Mouse (Mus musculus): ENCODE results near the gene Gjb4. TPM values are rescaled to one million over a fixed set of nuclear protein-coding genes. Genes with fewer than 3 reads are reported as not detected.
A peak's percentile ranks its signal among the peaks of the same experiment; 100 is the strongest.

Gene Gjb4
- polyA plus RNA-seq, 1 experiment, result 3.0 TPM

DNA sequence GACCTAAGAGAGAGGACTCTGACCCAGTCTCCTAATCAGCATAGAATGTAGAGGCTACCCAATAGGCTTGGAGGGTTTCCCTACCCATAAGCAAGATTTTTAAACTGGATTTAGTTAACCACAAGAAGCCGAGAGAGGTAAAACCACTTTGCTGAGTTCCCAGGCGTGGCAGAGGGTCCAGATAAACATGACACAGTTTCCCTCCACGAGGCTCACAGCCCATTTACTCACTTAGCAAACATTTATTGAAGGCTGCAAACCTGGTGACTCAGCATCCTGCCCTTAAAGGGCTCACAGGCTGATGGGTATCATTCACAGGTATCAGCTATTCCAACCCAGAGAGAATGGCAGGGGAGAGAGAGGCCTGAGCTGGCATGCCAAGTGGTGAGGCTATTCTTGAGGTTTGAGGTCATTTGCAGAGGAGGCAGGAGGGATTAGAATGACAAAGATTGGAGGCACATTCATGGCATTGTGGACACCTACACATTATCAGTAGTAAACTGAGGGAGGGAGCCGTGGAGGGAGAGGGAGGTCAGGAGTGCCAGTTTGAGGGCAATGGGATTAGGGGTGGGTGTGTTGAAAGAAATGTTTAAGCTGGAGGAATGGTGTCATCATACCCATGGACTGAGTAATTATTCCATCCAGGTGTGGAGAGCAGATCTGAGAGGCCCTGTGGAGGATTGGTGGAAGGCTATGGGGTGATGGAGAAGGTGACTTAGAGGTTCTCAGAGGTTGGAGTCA is 4.2 kb downstream of the Gjb4 start:
- TF ChIP-seq MAX (IDR thresholded peaks at IDR 0.05; ENCODE audit: low read depth), result no peak
- TF ChIP-seq SRF (IDR thresholded peaks at IDR 0.05; ENCODE audit: control insufficient read depth, insufficient read length, low read depth), result no peak
- no peak for TF ChIP-seq E2F4 (IDR thresholded peaks at IDR 0.05; ENCODE audit: insufficient read depth)
- no peak for TF ChIP-seq TCF12 (IDR thresholded peaks at IDR 0.05; ENCODE audit: insufficient read depth, poor library complexity, severe bottlenecking)
- TF ChIP-seq MYOD1 (IDR thresholded peaks at IDR 0.05; ENCODE audit: control insufficient read depth in 1 of 3, insufficient read length in 2 of 3, low read depth in 2 of 3), result no peak
- TF ChIP-seq TCF3 (IDR thresholded peaks at IDR 0.05; ENCODE audit: insufficient read length, low read depth), result no peak
- TF ChIP-seq REST (IDR thresholded peaks at IDR 0.05; ENCODE audit: insufficient read depth, insufficient read length), result no peak
- no peak for TF ChIP-seq POLR2A (IDR thresholded peaks at IDR 0.05; ENCODE audit: insufficient read length, low read depth)
- no peaks in the 10 kb centered on the region for H3K79me2 ChIP-seq (ENCODE audit: control insufficient read depth, insufficient read depth)
- no peak overlapping the region for H3K4me3 ChIP-seq
- no peaks in the 10 kb centered on the region for H3K27me3 ChIP-seq (ENCODE audit: control insufficient read depth, insufficient read depth, insufficient read length)
- peak overlapping the region; percentile 6 for H3K4me2 ChIP-seq (ENCODE audit: low read depth)
- no peak overlapping the region for H3ac ChIP-seq (ENCODE audit: control insufficient read depth, insufficient read length)
- no peaks in the 10 kb centered on the region for H3K36me3 ChIP-seq (ENCODE audit: control insufficient read depth, insufficient read depth)

DNA sequence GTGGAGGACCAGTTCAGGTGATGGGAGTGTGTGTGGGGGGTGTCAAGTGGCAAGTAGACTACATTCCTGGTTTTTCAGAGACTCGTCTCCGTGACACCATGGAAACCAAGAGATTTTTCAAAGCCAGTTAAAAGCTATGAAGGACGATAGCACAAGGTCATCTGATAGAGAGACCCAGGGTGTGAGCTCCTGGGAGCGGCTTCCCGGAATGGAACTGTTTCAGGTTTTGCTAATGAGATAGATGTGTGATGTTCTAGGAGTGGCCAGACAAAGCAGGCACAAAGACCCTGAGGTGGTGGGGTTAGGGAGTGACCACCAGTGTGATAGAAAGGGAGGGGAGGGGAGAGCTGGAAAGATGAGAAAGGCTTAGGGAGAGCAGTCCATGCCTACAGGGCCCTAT is 8.9 kb downstream of the Gjb4 start:
- H3K4me3 ChIP-seq, result no peak overlapping the region
- no peaks in the 10 kb centered on the region for H3K36me3 ChIP-seq (ENCODE audit: control insufficient read depth, insufficient read depth)
- H3ac ChIP-seq (ENCODE audit: control insufficient read depth, insufficient read length), result no peak overlapping the region
- no peak overlapping the region for H3K4me2 ChIP-seq (ENCODE audit: low read depth)
- H3K27me3 ChIP-seq (ENCODE audit: control insufficient read depth, insufficient read depth, insufficient read length), result no peaks in the 10 kb centered on the region
- H3K79me2 ChIP-seq (ENCODE audit: control insufficient read depth, insufficient read depth), result no peaks in the 10 kb centered on the region
- no peak for TF ChIP-seq POLR2AphosphoS2 (IDR thresholded peaks at IDR 0.05; ENCODE audit: insufficient read length, low read depth)
- TF ChIP-seq CEBPB (IDR thresholded peaks at IDR 0.05; ENCODE audit: insufficient read depth, poor library complexity, severe bottlenecking), result no peak
- TF ChIP-seq MYOG (IDR thresholded peaks at IDR 0.05; ENCODE audit: control insufficient read depth in 1 of 3, insufficient read depth in 1 of 3, insufficient read length in 2 of 3, low read depth in 2 of 3), result no peak
- TF ChIP-seq SRF (IDR thresholded peaks at IDR 0.05; ENCODE audit: control insufficient read depth, insufficient read length, low read depth), result no peak
- TF ChIP-seq MAX (IDR thresholded peaks at IDR 0.05; ENCODE audit: low read depth), result no peak
- no peak for TF ChIP-seq USF1 (IDR thresholded peaks at IDR 0.05; ENCODE audit: low read depth)
- no peak for TF ChIP-seq MYOD1 (IDR thresholded peaks at IDR 0.05; ENCODE audit: control insufficient read depth in 1 of 3, insufficient read length in 2 of 3, low read depth in 2 of 3)
- no peak for TF ChIP-seq TCF3 (IDR thresholded peaks at IDR 0.05; ENCODE audit: insufficient read length, low read depth)
- no peak for TF ChIP-seq TCF12 (IDR thresholded peaks at IDR 0.05; ENCODE audit: insufficient read depth, poor library complexity, severe bottlenecking)
- no peak for TF ChIP-seq REST (IDR thresholded peaks at IDR 0.05; ENCODE audit: insufficient read depth, insufficient read length)

- no peaks in the 10 kb centered on the region for H3K27me3 ChIP-seq (ENCODE audit: control insufficient read depth, insufficient read depth, insufficient read length)
- no peak overlapping the region for H3K4me2 ChIP-seq (ENCODE audit: low read depth)
- no peak overlapping the region for H3ac ChIP-seq (ENCODE audit: control insufficient read depth, insufficient read length)
- TF ChIP-seq CEBPB (IDR thresholded peaks at IDR 0.05; ENCODE audit: insufficient read depth, poor library complexity, severe bottlenecking) (no peak), POLR2AphosphoS2 (IDR thresholded peaks at IDR 0.05; ENCODE audit: insufficient read length, low read depth) (no peak), E2F4 (IDR thresholded peaks at IDR 0.05; ENCODE audit: insufficient read depth) (no peak), MAX (IDR thresholded peaks at IDR 0.05; ENCODE audit: low read depth) (no peak), TCF3 (IDR thresholded peaks at IDR 0.05; ENCODE audit: insufficient read length, low read depth) (no peak), TCF12 (IDR thresholded peaks at IDR 0.05; ENCODE audit: insufficient read depth, poor library complexity, severe bottlenecking) (no peak)
- H3K36me3 ChIP-seq (ENCODE audit: control insufficient read depth, insufficient read depth), result no peaks in the 10 kb centered on the region
- no peaks in the 10 kb centered on the region for H3K79me2 ChIP-seq (ENCODE audit: control insufficient read depth, insufficient read depth)
- no peak overlapping the region for H3K4me3 ChIP-seq
Measured at GRCm38 (mm10) chr4:127341372-127341771, 12.5 kb downstream of the Gjb4 start.

GRCm38 (mm10) chr4:127337668-127338067 is 16.2 kb downstream of the Gjb4 start:
- Histone ChIP-seq H3K4me3 (no peak overlapping the region), H3K36me3 (ENCODE audit: control insufficient read depth, insufficient read depth) (no peaks in the 10 kb centered on the region), H3K27me3 (ENCODE audit: control insufficient read depth, insufficient read depth, insufficient read length) (no peaks in the 10 kb centered on the region), H3K79me2 (ENCODE audit: control insufficient read depth, insufficient read depth) (no peaks in the 10 kb centered on the region), H3K4me2 (ENCODE audit: low read depth) (no peak overlapping the region), H3ac (ENCODE audit: control insufficient read depth, insufficient read length) (no peak overlapping the region)
- TF ChIP-seq MYOD1 (IDR thresholded peaks at IDR 0.05; ENCODE audit: control insufficient read depth in 1 of 3, insufficient read length in 2 of 3, low read depth in 2 of 3) (no peak), MYOG (IDR thresholded peaks at IDR 0.05; ENCODE audit: control insufficient read depth in 1 of 3, insufficient read depth in 1 of 3, insufficient read length in 2 of 3, low read depth in 2 of 3) (no peak), TCF12 (IDR thresholded peaks at IDR 0.05; ENCODE audit: insufficient read depth, poor library complexity, severe bottlenecking) (no peak), E2F4 (IDR thresholded peaks at IDR 0.05; ENCODE audit: insufficient read depth) (no peak), SRF (IDR thresholded peaks at IDR 0.05; ENCODE audit: control insufficient read depth, insufficient read length, low read depth) (no peak), REST (IDR thresholded peaks at IDR 0.05; ENCODE audit: insufficient read depth, insufficient read length) (no peak), USF1 (IDR thresholded peaks at IDR 0.05; ENCODE audit: low read depth) (no peak), TCF3 (IDR thresholded peaks at IDR 0.05; ENCODE audit: insufficient read length, low read depth) (no peak)

- H3K4me3 ChIP-seq, result no peak overlapping the region
- no peaks in the 10 kb centered on the region for H3K36me3 ChIP-seq (ENCODE audit: control insufficient read depth, insufficient read depth)
- H3ac ChIP-seq (ENCODE audit: control insufficient read depth, insufficient read length), result no peak overlapping the region
- TF ChIP-seq E2F4 (IDR thresholded peaks at IDR 0.05; ENCODE audit: insufficient read depth), result no peak
- no peak for TF ChIP-seq TCF3 (IDR thresholded peaks at IDR 0.05; ENCODE audit: insufficient read length, low read depth)
- TF ChIP-seq USF1 (IDR thresholded peaks at IDR 0.05; ENCODE audit: low read depth), result no peak
- no peak for TF ChIP-seq SRF (IDR thresholded peaks at IDR 0.05; ENCODE audit: control insufficient read depth, insufficient read length, low read depth)
- no peak for TF ChIP-seq CEBPB (IDR thresholded peaks at IDR 0.05; ENCODE audit: insufficient read depth, poor library complexity, severe bottlenecking)
- no peak for TF ChIP-seq MAX (IDR thresholded peaks at IDR 0.05; ENCODE audit: low read depth)
- TF ChIP-seq MYOG (IDR thresholded peaks at IDR 0.05; ENCODE audit: control insufficient read depth in 1 of 3, insufficient read depth in 1 of 3, insufficient read length in 2 of 3, low read depth in 2 of 3), result no peak
- no peak for TF ChIP-seq POLR2AphosphoS2 (IDR thresholded peaks at IDR 0.05; ENCODE audit: insufficient read length, low read depth)
- no peak for TF ChIP-seq POLR2A (IDR thresholded peaks at IDR 0.05; ENCODE audit: insufficient read length, low read depth)
- no peak for TF ChIP-seq MYOD1 (IDR thresholded peaks at IDR 0.05; ENCODE audit: control insufficient read depth in 1 of 3, insufficient read length in 2 of 3, low read depth in 2 of 3)
- no peak for TF ChIP-seq TCF12 (IDR thresholded peaks at IDR 0.05; ENCODE audit: insufficient read depth, poor library complexity, severe bottlenecking)
- no peak for TF ChIP-seq REST (IDR thresholded peaks at IDR 0.05; ENCODE audit: insufficient read depth, insufficient read length)
- H3K79me2 ChIP-seq (ENCODE audit: control insufficient read depth, insufficient read depth), result no peaks in the 10 kb centered on the region
- no peak overlapping the region for H3K4me2 ChIP-seq (ENCODE audit: low read depth)
- H3K27me3 ChIP-seq (ENCODE audit: control insufficient read depth, insufficient read depth, insufficient read length), result no peaks in the 10 kb centered on the region
Measured at GRCm38 (mm10) chr4:127334870-127335504, 18.9 kb downstream of the Gjb4 start.
